Mouse (Mus musculus) olfactory bulb, adult 2 months (tissue): Measurements from ENCODE around the gene Cdc42ep3. TPM values are rescaled to one million over a fixed set of nuclear protein-coding genes. Genes with fewer than 3 reads are reported as not detected.

Experiments used
- H3K27ac ChIP-seq: fragments of 200-500 bp; 2 replicates; pipeline ENCODE4 v1.5.1; 2012; ENCODE audit warnings: low read depth, low read length; ENCODE audit not compliant: insufficient read depth
- H3K4me1 ChIP-seq: fragments of 200-500 bp; 2 replicates; pipeline ENCODE4 v1.6.1; 2012; ENCODE audit warnings: low read length; ENCODE audit not compliant: control insufficient read depth, insufficient read depth
- H3K4me3 ChIP-seq: fragments of 200-500 bp; 2 replicates; pipeline ENCODE4 v1.5.1; 2012; ENCODE audit warnings: mild to moderate bottlenecking, low read depth, low read length, moderate library complexity; ENCODE audit not compliant: insufficient read depth
- CTCF ChIP-seq: fragments of 200-500 bp; IDR thresholded peaks from 2 replicates; pipeline ENCODE4 v1.5.1; 2012; ENCODE audit warnings: low read depth, mild to moderate bottlenecking, low read length, moderate library complexity; ENCODE audit not compliant: insufficient read depth
- POLR2A ChIP-seq: fragments of 200-500 bp; IDR thresholded peaks from 2 replicates; pipeline ENCODE4 v1.6.1; 2012; ENCODE audit warnings: mild to moderate bottlenecking, low read depth, low read length, moderate library complexity; ENCODE audit not compliant: insufficient read depth
- WGBS: fragments of 180-500 bp; shearing (Covaris S2); methylation state at CpG from one replicate; pipeline ENCODE4 v1.1.7; 2018; 5-methylcytosine and 5-hydroxymethylcytosine counted together
- polyA plus RNA-seq: library from polyadenylated mRNA; stranded (reverse); fragments of >200 nt; gene quantifications from 2 replicates; pipeline ENCODE4 v1.2.4, GENCODE M21; 2012; ENCODE audit warnings: low replicate concordance; ENCODE audit not compliant: missing spikeins, insufficient read depth, insufficient read length

The Cdc42ep3 gene
- not detected in 2 replicates for polyA plus RNA-seq

DNA sequence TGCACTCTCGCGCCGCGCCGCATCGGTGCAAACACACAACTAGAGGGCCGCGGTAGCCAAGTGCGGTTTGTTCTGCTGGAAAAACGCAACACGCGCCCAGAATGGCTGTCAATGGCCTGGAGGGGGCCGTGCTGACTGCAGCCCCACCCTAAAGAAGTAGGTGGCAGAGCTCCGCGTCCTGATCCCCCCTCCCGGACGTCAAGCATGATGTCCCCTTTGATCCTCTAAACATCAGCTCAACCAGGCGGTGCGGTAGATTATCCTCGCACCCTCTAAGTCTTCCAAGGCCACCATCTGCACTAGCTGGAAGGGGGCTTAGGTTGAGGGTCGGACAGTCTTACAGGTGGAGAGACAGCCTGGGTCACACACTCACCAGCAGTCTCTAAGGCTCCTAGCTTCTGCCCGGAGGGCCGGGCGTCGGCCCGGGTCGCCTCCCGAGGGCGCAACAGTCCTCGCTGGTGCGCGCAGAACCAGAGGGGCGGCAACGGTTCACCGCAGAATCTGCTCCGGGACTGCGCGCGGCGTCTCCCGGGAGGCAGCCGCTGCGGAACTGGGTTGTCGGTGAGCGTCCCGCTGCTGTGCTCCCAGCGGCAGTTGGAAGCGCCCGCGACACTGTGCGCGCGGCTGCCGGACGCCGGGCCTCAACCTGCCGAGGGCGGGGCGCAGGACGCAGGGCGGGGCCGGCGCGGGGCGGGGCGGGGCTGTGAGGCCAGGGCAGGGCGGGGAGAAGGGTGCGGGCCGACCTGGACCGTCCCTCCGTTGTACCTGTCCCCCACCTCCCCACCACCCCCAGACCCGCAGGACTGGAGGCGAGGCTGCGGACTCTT is at the start of gene Cdc42ep3:
Gene Cdc42ep3, minus strand, starts transcription at position 648 of the 827 bp plus-strand sequence.
- WGBS = under 1% methylated on average over 74 of the region's 74 CpGs
- H3K27ac ChIP-seq = peak within 1 kb of the TSS; percentile 91
- peak within 1 kb of the TSS; percentile 87 for H3K4me3 ChIP-seq
- TF ChIP-seq POLR2A (peak; percentile 9; the same call in 1 of the 2 replicates), CTCF (no peak)
- H3K4me1 ChIP-seq = peaks cover 16% of the 10 kb centered on the region

DNA sequence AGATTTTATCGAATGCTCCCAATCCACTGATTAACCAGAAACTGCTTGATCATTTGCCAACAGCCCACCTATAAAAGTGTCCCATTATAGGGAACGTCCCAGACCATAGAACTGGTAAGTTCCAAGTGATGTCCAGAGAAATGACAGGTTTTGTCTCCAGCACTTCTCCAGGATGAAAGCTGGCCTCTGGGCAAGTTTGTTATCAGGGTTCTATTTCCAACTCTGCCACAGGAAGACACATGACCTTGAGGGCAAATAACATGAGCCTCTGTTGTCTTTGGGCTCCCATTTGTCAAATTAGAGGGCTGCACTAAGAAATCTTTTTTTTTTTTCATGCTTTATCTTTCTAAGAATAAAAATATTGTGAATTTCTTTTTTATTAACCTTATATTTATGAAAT is 45.5 kb upstream of the Cdc42ep3 start:
- TF ChIP-seq CTCF (no peak), POLR2A (no peak)
- Histone ChIP-seq H3K27ac (no peak overlapping the region), H3K4me1 (0 out of 2 replicates have a peak, but pooled peaks cover 3% of the 10 kb centered on the region), H3K4me3 (no peak overlapping the region)
- 88% methylated on average over 2 of the region's 2 CpGs for WGBS

DNA sequence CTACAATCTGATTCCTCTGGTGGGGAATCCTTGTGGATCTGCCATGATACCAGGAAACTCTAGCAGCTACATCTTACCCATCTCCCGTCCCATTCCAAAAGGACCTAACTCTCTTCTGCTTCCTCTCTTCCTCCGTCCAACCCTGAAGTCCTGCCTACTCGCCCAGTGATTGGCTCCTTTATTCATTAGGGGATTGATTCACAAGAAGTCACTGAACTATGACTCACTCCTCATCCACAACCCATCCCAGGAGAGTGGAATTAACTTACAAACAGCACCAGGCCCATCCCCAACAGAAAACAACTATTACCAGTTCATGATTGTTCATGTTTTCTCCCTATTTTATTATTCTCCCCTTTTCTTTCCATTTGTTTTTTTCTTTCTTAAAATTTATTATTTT is 43.5 kb upstream of the Cdc42ep3 start:
- Histone ChIP-seq H3K27ac (no peak overlapping the region), H3K4me1 (peaks cover 5% of the 10 kb centered on the region; the same call in 1 of the 2 replicates), H3K4me3 (no peak overlapping the region)
- TF ChIP-seq CTCF = no peak
- TF ChIP-seq POLR2A = no peak
- WGBS = 83% methylated on average over 3 of the region's 3 CpGs

DNA sequence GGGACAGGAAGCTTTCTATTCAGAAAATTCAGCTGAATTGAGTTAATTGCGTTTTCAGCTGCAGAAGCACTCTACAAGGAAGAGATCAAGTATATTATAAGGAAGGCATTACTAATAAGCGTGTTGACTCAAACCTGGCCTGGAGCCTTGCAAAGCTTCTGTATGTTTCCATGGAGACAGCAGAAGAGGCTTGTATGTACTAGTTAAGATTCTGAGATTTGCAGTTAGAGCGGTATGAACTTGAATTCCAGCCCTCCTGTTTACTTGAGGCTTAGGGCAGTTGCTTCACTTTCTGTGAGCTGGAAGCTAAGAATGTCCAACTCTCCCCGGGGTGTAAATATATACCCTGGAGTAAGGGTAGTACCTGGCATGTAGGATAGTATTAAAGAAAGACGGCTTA is 39.9 kb upstream of the Cdc42ep3 start:
- WGBS = 32% methylated on average over 5 of the region's 5 CpGs
- Histone ChIP-seq H3K4me3 (no peak overlapping the region), H3K27ac (no peak overlapping the region), H3K4me1 (peaks cover 5% of the 10 kb centered on the region; the same call in 1 of the 2 replicates)
- TF ChIP-seq POLR2A (no peak), CTCF (no peak)

DNA sequence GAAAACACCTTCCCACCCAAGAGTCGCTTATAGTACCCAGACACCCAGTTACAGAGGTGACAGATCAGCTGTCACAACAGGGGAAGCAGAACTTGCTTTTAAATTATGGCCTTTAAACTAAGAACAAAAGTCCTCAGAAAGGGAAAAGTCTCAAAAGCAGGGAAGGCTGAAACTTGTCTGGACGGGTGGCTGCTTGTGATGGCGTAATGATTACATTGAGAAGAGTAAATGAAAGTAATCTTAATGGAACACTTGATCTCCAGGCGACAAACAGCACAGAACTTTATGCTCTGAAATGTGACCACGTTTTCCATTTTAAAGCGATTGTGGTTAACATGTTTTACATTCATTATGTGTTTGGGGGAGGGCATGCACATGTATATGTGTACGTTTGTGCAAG is 39.0 kb upstream of the Cdc42ep3 start:
- H3K27ac ChIP-seq = no peak overlapping the region
- no peak overlapping the region for H3K4me3 ChIP-seq
- 59% methylated on average over 7 of the region's 7 CpGs for WGBS
- TF ChIP-seq CTCF (no peak), POLR2A (no peak)
- peaks cover 5% of the 10 kb centered on the region; the same call in 1 of the 2 replicates for H3K4me1 ChIP-seq

DNA sequence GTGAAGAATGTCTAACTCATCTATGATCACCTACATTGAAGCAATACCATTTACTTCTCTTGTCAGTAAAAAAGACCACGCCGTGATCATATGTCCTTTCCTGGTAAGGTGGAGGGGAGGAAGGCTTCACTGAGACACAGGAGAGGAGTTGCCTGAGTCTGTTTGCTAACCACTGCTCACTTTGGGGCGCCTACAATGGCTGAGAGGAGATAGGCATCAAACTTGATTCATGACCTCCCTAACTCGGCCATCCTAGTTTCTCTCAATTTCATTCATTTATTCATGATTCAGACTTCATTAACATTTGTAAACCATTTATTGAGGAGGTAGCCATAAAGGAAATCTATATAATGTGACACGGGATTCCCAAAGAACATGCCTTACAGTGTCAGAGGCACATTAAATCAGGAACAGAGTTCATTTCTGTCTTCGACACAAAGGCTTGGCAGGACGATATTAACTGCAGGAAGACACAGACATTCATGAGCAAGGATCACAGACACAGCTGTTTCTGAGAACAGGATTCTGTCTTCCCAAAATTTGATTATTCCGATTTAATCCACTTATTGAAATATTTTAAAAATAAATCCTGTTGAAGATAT is 32.7 kb upstream of the Cdc42ep3 start:
- Histone ChIP-seq H3K27ac (no peak overlapping the region), H3K4me3 (no peak overlapping the region), H3K4me1 (no peaks in the 10 kb centered on the region)
- TF ChIP-seq CTCF = no peak
- TF ChIP-seq POLR2A = no peak
- 76% methylated on average over 8 of the region's 8 CpGs for WGBS

DNA sequence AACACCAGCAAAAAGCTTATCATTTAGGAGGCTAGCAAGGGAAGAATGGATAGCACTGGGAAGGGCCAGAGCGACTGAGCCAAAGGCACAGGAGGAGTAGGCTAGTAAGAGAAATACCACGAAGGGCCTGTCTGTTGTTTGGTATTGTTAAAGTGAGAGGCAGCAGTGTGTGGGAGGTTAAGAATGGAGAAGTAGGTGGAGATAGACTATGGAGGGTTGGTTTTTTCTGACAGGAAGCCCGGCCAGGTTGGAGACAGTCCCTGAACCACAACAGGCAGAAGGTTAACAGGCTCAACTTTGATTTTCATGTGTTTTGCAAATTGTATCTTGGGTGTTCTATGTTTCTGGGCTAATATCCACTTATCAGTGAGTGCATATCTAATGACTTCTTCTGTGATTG is 26.6 kb upstream of the Cdc42ep3 start:
- 81% methylated on average over 3 of the region's 3 CpGs for WGBS
- no peaks in the 10 kb centered on the region for H3K4me1 ChIP-seq
- H3K4me3 ChIP-seq = no peak overlapping the region
- no peak overlapping the region for H3K27ac ChIP-seq
- TF ChIP-seq CTCF = no peak
- TF ChIP-seq POLR2A = no peak

DNA sequence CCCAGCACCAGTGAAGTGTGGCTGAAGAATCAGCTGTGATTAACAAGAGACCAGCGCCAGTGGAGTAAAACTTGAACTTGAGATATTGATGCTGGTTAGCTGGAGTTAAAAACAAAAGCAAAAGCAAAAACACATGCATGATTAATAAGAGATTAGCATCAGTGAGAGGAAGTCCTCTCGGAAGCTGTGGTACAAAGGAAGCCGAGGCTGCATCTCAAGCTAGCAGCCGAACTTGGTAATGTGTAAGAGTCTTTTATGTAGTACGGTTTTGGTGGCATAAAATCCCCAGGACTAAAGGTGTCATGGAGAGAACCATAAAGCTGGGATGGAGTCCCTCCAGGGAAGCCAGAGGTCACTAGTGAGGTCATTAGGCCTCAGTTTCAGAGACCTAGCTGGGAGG is 24.3 kb upstream of the Cdc42ep3 start:
- Histone ChIP-seq H3K27ac (no peak overlapping the region), H3K4me1 (no peaks in the 10 kb centered on the region), H3K4me3 (no peak overlapping the region)
- TF ChIP-seq CTCF (no peak), POLR2A (no peak)
- 78% methylated on average over 5 of the region's 5 CpGs for WGBS

DNA sequence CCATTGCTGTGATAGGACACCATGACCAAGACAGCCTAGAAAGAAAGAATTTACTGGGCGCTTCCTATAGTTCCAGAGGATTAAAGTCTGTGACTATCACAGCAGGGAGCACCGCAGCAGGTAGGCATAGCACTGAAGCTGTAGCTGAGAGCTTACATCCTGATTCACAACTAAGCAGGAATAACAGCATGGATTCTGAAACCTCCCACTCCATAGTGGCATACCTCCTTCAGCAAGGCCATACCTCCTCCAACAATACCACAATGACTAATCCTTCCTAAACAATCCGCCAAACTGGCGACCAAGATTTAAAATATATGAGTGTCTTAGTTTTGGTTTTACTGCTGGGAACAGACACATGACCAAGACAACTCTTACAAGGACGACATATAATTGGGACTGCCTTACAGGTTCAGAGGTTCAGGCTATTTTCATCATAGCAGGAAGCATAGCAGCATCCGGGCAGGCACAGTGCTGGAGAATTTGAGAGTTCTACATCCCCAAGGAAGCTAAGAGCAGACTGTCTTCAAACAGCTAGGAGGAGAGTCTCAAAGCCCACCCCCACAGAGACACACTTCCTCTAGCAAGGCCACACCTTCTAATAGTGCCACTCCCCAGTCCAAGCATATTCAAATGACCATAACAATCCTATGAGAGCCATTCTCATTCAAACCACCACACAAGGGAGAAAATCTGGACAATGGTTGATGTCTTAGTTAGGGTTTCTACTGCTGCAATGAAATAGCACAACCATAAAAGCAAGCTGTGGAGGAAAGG is 21.7 kb upstream of the Cdc42ep3 start:
- no peak for TF ChIP-seq CTCF
- no peak for TF ChIP-seq POLR2A
- Histone ChIP-seq H3K4me3 (no peak overlapping the region), H3K27ac (no peak overlapping the region), H3K4me1 (no peaks in the 10 kb centered on the region)
- 77% methylated on average over 6 of the region's 6 CpGs for WGBS
